Mouse (Mus musculus) right cerebral cortex, postnatal 14 days (tissue): Measurements from ENCODE around the gene Syce3.
A peak's percentile ranks its signal among the peaks of the same experiment; 100 is the strongest.

Source experiments
- DNase-seq: peaks from one replicate; pipeline ENCODE4 v3.0.0; 2022

Syce3 gene

DNA sequence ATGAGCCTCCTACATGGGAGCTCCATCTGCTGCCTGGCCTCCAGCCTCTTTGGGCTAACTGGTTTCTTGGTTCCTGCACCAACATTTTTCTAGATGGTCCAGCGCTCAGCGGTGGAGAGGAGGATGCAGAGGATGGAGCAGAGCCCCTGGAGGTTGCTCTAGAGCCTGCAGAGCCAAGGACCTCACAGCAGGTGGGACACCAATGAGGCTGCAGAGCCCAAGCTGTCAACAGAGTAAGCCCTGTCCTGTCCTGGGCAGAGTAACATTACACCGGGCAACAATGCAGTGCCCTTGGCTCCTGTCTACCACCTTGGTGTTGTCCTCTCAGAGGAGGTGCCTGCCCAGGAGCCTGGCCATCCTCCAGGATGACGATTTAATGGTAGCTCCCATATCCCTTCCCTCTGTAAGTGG lies 45.2 kb downstream of the Syce3 start:
- no peak for DNase-seq

DNA sequence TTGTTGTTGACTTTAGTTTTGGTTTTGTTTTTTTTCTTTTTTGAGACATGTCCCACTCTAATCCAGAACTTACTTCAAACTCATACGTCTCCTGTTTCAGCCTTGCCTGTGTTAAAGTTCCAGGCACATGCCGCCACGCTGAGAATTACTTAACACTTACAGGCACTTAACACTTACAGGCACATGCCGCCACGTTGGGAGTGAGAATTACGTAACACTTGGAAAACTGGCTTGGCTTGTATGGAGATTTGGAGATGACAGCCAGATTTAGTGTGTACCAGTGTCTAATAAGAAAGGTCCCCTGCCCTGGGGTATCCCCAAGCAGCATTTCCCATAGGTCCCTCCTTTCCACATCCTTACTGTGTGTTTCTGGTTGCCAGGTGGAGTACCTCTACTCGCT lies 47.3 kb downstream of the Syce3 start:
- DNase-seq, result no peak

DNA sequence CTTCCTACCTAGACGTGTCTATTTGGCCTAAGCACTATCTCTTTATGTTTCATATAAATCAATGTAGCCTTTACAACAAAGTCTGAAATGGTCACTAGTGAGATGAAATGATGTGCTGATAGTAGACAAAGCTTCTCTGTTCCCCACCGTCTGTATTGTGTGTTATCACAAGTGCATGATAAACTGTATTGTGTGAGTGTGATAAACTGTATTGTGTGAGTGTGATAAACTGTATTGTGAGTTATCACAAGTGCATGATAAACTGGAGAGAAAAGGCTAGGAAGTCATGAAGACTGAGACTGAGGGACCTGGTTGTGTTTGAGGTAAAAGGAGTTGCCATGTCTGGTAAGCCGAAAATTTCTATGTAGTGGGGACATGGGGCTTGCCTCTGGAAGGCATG lies 51.5 kb downstream of the Syce3 start:
- no peak for DNase-seq

DNA sequence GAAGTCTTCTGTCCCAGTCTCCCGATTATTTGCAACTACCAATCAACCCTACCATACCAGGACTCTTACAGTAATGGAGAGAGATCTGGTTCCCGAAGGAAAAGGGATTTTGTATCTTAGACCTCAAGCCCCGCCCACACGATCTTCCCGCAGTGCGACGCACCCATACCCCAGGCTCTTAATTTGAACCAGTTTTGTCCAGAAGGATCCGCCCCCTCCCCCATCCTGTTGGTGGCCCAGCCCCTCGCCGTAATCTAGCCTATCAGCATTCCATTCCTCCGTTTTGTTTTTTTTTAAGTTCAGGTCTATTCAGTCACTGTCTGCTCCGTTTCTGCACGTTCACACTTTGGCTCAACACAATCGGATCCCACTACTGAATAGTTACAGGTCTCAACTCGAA lies 53.9 kb downstream of the Syce3 start:
- peak; percentile 79 for DNase-seq

DNA sequence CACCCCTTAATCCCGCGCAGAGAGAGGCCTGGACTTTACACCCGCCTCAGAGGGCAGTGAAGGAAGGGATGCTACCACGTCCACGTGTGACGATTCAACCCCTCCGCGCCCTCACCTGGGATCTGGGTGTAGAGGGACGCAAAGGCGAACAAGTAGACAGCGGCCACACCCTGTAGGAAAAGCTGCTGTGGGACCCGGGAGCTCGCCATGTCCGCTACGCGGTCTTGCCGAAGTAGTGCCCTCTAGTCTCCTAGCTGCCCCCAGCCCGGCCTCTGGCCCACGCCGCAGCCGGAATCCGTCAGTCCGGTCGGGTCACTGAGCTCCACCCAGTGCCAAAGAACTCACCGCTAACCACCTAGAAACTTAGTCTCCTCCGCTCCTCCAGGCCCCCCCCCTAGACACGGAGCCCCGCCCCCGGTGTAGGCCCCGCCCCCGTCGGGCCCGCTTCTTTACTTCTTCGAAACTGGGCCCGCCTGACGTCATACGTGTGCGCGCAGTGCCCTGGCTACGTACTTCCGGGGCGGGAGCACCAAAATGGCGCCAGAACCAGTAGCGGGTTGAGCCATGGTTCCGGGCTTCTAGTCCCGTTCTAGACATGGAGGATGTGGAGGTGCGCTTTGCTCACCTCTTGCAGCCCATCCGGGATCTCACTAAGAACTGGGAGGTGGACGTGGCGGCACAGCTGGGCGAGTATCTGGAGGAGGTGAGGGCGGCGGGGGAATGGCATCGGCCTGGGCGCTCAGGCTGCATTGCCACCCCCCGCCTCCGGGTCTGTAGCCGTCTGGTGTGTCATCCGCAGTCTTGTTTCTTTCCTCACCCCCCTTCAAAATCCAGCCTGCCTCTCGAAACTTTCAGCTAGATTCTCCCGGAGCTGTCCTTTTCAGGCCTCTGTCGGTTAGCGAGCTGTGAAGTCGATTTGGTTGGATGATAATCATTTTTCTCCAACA lies 54.8 kb downstream of the Syce3 start, which contains the start of the genes Lmf2 and Ncaph2:
Gene Lmf2 (minus strand): TSS at position 419 of the 947 bp plus-strand sequence.
Gene Ncaph2 (plus strand): TSS at position 479 of the 947 bp plus-strand sequence.
- DNase-seq, result peak; percentile 95

DNA sequence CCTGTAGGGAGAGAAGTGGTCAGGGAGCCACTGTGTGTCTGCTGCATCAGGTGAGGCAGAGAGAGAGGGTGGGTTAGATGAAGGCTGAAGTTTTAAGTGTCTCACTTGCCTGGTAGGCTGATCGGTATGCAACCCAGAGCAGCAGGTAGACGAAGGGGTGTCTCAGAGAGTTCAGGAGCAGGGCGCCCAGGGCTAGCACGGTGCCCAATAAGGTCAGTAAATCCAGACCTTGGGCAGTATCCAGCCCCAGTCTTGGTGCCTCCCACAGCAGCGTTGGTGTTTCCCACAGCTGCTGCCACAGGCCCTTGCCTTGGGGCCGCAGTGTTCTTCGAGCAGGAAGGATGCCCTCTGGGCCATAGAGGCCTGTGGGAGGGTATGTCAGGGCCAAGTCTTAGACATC lies 55.8 kb downstream of the Syce3 start:
- DNase-seq, result no peak

DNA sequence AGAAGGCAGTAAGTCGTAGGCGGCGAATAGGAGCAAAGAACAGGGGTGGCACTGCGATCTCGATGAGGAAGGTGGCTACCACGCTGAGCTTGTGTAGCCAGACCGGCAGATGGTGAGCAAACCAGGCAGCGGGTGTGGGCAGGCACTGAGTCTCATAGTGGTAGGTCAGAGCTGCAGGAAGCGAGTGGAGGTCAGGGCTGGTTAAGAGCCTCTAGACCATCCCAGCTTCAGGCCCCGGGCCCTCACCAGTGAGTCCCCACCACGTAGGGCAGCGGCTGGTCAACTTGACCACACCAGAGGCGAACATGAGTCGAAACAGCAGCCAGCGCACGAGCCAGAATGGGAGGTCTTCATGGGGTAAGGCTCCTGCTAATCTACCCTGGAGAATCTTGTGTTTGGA lies 56.5 kb downstream of the Syce3 start:
- no peak for DNase-seq

DNA sequence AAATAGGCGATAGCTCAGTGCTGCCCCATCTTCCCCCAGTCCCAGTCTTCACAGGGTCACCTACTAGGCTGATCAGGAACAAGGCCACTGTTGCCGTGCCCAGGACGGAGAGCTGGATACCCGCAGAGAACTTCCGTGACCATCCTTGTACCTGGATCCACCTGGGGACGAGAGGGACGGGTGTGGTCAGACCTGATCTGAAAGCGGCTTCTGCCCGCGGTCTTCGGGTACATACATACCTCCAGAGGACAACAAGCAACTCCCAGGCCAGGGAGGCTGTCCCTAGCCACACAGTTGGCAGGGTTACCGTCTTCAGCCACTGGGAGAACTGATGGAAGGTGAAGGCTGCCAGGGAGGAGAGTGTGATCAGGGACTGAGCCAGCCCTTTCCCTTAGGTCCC lies 57.5 kb downstream of the Syce3 start:
- DNase-seq, result no peak

DNA sequence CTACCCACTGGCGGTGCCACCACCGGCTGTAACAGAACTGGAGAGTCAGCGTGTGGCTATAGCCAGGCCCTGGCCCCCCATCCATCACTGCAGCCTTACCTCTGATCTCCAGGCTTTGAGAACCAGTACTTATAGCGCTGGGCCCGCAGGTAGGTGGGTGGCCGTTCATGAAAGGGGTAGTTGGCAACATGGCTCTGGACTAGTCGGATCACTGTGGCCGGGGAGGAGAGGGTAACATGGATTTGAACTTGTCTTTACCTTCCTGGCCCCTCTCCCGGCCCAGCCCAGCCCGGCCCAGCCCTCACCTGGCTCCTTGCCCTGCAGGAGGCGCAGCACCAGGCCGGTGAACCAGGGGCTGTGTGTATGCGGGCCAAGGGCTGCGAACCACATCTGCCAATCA lies 58.2 kb downstream of the Syce3 start:
- no peak for DNase-seq

DNA sequence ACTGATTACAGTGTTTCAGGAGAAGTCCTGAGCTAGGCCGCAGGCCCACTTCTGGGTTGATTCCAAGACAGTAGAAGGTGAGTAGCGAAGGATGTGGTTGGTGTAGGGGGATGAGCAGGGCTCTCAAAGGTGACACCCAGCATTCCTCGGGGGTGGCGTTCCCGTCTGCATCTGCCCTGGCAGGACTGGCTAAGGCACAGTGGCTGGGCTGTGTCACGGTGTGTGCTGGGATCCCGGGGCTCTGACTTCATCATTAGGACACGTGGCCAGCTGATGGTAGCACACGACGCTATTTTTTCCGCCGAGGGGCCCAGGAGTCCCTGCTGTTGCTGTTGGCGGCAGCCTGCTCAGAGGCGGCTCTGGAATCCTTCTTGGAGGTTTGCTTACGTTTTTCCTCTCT lies 59.0 kb downstream of the Syce3 start:
- no peak for DNase-seq

DNA sequence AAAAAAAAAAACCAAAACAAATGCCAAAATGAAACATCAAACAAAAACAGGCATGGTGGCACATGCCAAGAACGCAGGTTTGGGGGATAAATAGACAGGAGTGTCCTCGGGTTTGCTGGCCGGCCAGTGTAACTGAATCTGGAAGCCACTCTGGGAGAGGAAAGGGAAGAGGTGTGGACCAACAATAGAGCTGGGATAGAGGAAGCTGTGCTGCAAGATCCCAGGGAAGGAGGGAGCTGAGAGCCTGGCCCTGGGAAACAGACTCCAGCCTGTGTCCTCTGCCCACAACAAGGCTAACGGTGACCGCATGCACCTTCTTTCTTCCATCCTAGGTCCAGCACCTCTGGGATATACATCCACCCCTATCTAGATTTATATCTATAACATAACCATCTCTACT lies 59.9 kb downstream of the Syce3 start:
- DNase-seq, result no peak

DNA sequence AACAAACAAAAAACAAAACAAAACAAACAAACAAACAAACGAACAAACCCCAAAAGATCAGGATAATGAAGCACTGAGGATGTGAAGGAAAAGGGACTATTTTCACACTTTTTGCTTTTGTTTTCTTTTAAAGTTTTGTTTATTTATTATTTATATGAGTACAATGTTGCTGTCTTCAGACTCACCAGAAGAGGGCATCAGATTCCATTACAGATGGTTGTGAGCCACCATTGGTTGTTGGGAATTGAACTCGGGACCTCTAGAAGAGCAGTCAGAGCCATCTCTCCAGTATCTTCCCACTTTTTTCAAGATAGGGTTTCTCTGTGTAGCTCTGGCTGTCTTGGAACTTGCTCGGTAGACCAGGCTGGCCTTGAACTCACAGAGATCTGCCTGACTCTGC lies 67.0 kb downstream of the Syce3 start:
- DNase-seq, result no peak

DNA sequence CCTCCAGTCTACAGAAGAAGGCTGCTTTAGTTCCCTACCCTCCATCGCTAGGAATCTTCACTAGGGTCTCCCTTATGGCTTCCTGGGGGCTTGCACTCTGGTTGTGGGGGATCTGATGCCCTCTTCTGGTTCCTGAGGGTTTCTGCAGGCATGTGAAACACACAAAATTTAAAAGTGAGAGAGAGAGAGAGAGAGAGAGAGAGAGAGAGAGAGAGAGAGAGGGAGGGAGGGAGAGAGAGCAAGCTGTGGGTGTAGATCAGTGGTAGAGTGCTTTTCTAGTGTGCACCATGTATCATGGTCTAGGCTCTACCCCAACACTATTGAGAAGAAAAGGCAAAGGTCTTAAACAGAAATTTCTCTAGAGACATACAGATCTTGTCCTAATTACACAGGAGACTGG lies 68.6 kb downstream of the Syce3 start:
- no peak for DNase-seq
